Mouse (Mus musculus) cortical plate, adult 2 months (tissue): ENCODE measurements around the gene Higd1a. TPM values are rescaled to one million over a fixed set of nuclear protein-coding genes. Genes with fewer than 3 reads are reported as not detected.

Experiments used
- H3K27ac ChIP-seq: fragments of 200-500 bp; 2 replicates; pipeline ENCODE4 v1.5.1; 2012; ENCODE audit warnings: low read length, control low read depth, inconsistent platforms; ENCODE audit not compliant: insufficient read depth
- H3K4me1 ChIP-seq: fragments of 200-500 bp; 2 replicates; pipeline ENCODE4 v1.6.1; 2011; ENCODE audit warnings: low read length; ENCODE audit not compliant: control insufficient read depth, insufficient read depth
- H3K4me3 ChIP-seq: fragments of 200-500 bp; 2 replicates; pipeline ENCODE4 v1.5.1; 2011; ENCODE audit warnings: mild to moderate bottlenecking, low read length, control low read depth; ENCODE audit not compliant: insufficient read depth
- CTCF ChIP-seq: fragments of 200-500 bp; IDR thresholded peaks from 2 replicates; pipeline ENCODE4 v1.5.1; 2011; ENCODE audit warnings: mild to moderate bottlenecking, control low read depth, low read length; ENCODE audit not compliant: insufficient read depth; ENCODE audit errors: extremely low read depth
- POLR2A ChIP-seq: fragments of 200-500 bp; IDR thresholded peaks from 2 replicates; pipeline ENCODE4 v1.6.1; 2011; ENCODE audit warnings: mild to moderate bottlenecking, low read length, control low read depth; ENCODE audit not compliant: insufficient read depth; ENCODE audit errors: extremely low read depth
- polyA plus RNA-seq: library from polyadenylated mRNA; depleted of rRNA; stranded (reverse); fragments of >200 nt; gene quantifications from 2 replicates; pipeline ENCODE4 v1.2.3, GENCODE M21; 2012

Higd1a gene
- polyA plus RNA-seq, 1 experiment = 97.6 TPM

DNA sequence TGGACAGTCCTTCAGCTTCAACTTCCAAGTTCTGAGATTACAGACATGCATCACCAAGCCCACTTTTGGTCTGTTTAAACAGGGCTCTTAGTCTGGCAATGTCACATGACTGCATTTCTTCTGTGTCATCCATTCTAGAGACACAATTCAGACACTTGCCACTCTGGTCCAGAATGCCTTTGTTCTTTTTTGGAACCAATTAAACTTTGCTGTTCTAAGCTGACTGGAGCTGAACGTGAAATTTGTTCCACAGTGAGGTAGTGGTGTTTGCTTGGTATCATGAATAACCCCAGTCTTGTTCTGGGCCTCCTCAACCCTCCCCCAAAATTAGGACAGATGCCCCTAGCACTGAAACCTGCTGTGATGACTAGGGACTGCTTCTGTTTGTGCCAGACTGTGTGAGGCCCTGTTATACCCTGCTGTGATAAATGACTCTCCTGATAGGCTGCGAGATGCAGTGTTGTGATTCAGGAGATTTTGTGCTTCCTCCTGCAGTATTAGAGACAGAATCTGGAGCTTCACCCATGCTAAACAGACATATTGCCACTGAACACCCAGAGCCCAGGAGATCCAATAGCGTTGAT, 7.4 kb upstream of the Higd1a start:
- Histone ChIP-seq H3K4me3 (no peak overlapping the region), H3K4me1 (no peaks in the 10 kb centered on the region), H3K27ac (no peak overlapping the region)
- TF ChIP-seq POLR2A (no peak), CTCF (no peak)

DNA sequence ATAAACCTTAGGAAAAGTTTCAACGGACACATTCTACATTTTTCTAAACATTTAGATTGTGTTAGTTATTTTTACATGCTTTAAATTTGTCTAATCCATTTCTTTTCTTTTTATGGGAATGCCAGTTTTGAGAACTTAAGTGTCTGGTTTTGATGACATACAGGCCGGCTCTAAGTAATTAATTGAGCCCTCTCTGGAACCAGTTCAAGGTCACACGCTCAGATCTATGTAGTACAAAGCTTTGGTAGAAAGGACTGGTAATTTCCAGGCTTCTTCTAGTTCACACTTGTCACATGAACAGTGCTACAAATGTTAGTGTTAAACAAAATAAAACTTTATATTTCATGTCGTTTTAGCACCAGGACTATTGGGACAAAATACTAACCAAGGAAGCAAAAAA, 6.7 kb upstream of the Higd1a start:
- Histone ChIP-seq H3K4me3 (no peak overlapping the region), H3K27ac (no peak overlapping the region), H3K4me1 (no peaks in the 10 kb centered on the region)
- TF ChIP-seq CTCF (no peak), POLR2A (no peak)

DNA sequence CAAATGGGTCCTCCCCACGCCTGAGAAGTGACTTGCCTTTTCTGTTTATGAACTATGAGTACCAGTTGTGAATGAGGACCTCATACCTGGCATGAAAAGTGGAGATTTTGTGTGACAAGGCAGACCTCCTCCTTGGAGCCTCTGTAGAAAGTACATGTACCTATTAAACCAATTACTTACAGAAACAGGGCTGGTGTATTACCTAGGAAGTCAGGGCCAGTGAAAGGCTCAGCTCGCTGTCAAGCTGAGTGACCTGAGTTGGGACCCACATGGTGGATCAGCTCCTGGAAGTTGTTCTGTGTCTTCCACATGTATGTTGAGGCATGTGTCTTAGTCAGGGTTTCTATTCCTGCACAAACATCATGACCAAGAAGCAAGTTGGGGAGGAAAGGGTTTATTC, 2.8 kb upstream of the Higd1a start:
- TF ChIP-seq POLR2A (no peak), CTCF (no peak)
- no peak overlapping the region for H3K4me3 ChIP-seq
- H3K27ac ChIP-seq = no peak overlapping the region
- no peaks in the 10 kb centered on the region for H3K4me1 ChIP-seq

DNA sequence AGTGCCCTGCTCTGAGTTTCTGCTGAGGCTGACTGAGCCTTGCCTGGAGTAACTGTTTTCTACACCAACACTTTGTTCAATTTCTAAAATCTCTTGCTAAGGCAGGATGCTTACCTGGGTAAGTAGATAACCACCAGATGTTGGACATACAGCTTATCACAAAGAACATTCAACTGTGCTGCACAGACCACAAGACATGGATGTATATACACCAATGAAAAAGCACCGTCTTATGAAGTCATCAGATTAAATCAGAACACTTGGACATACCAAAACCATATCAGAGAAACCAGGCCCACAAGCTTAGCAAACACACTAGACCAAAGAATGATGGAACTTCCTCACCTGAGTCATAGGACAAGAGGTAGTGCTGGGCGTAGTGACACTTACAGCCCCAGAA, 1.2 kb upstream of the Higd1a start:
- TF ChIP-seq CTCF = no peak
- TF ChIP-seq POLR2A = no peak
- Histone ChIP-seq H3K4me3 (no peak overlapping the region), H3K4me1 (peaks cover 1% of the 10 kb centered on the region; the same call in 1 of the 2 replicates), H3K27ac (no peak overlapping the region)

DNA sequence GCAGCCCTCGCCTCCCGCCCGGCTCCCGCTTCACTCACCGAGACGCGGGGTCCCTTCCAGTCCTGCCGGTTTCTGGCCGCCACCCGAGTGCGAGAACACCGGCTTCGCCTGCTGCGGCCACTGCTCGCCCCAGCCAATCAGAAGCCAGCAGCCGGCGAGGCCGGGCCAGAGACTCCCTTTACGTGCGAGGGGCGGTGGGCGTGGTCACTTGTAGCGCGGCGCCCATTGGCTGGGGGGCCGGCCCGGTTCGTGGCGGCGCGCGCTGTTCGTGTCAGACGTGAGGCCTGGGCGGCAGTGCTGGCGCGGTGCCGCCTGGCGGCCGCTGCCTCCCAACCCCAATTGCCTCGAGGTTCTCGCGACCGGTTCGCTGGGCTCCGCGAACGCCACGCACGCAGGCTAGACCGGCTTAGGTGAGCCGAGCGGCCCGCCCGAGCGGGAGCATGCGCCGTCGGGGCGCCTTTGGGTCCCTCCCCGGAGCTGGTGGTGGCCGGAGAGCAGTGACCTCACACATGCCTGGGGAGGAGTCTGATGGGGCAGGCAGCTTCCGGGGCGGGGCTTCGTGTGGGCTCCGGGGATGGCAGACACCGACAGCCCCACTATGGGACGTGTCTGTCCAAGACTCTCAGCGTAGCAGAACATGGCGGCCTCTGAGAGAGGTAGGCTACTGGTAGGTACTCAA, 549 bp downstream of the Higd1a start:
- Histone ChIP-seq H3K4me1 (peaks cover 1% of the 10 kb centered on the region; the same call in 1 of the 2 replicates), H3K4me3 (peak overlapping the region; percentile 62), H3K27ac (peak overlapping the region; percentile 97)
- TF ChIP-seq POLR2A = peak; percentile 74
- TF ChIP-seq CTCF = no peak

DNA sequence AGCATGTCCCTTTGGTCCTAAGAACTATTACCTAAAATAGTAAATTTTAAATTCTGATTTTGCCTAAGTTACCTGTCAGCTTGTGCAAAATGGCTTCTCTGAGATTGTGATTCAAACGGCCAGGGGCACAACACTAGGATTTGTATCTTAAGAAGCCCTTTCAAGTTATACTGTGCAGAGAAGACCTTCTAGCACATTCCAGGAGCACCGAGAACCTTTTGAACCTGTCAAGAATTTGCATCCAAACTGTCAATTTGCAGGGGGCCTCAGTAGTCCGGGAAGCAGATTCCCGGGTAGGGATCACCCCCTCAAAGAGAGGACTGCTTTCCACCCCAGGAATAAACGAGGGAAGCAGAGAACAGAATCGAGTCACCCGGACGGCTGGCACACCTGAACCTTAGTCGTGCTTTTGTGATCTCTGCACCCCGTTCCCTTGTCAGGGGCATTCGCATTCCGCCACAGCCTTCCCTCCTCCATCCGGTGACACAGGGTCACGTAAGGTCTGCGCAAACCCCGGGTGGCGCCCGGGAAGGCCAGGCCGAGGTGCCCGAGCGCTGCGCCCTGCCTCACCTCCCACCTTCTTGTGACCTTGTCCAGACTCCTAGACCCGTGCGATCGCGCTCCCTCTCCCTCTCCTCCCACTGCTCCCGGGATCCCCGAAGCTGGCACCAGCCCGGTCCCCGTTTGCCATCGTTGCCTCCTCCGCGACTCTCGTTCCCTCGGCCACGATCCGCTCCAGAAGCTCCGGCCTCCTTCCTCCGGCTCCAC, 1.3 kb downstream of the Higd1a start:
- TF ChIP-seq CTCF = no peak
- TF ChIP-seq POLR2A = no peak
- Histone ChIP-seq H3K4me3 (peak overlapping the region; percentile 62), H3K27ac (peak overlapping the region; percentile 72), H3K4me1 (peaks cover 1% of the 10 kb centered on the region; the same call in 1 of the 2 replicates)

DNA sequence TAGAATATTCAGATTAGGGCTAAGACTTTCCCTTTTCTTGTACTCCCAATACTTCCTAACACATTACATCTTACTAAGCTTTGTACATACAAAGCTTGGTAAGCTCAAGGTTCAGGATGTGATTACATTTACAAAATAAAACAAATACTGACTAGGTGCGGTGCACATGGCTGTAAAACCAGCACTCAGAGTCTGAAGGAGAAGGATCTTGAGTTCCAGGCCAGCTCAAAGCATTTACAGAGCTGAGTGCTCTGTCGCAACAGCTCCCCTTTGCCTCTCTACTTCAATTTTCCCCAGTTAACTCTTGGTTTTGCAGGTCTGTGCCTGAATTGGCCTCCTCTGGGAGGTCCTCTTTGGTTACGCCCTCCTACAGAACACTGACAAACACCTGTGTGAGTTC, 3.9 kb downstream of the Higd1a start:
- TF ChIP-seq CTCF (no peak), POLR2A (no peak)

DNA sequence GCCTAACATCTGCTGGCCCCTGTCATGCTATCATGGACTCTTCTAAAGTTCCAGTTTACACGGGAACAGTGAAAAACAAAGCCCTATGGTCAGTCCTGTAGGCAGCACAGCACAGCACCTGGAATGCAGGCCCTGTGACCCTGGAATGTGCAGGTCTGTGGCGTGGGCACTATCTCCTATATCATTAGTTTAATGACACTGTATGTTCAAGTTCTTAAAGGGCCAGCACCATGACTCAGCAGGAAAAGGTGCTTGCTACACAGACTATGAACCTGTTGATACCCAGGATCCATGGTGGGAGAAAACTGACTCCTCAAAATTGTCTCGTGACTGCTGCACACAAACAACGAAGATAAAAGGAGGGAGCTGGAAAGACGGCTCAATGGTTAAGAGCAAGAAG, 10.3 kb downstream of the Higd1a start:
- H3K4me1 ChIP-seq = no peaks in the 10 kb centered on the region
- no peak overlapping the region for H3K27ac ChIP-seq
- no peak overlapping the region for H3K4me3 ChIP-seq
- TF ChIP-seq CTCF = no peak
- TF ChIP-seq POLR2A = no peak

More for the DNA sequence above, 3.9 kb downstream of the Higd1a start:
- peaks cover 1% of the 10 kb centered on the region; the same call in 1 of the 2 replicates for H3K4me1 ChIP-seq
- no peak overlapping the region for H3K4me3 ChIP-seq
- no peak overlapping the region for H3K27ac ChIP-seq

DNA sequence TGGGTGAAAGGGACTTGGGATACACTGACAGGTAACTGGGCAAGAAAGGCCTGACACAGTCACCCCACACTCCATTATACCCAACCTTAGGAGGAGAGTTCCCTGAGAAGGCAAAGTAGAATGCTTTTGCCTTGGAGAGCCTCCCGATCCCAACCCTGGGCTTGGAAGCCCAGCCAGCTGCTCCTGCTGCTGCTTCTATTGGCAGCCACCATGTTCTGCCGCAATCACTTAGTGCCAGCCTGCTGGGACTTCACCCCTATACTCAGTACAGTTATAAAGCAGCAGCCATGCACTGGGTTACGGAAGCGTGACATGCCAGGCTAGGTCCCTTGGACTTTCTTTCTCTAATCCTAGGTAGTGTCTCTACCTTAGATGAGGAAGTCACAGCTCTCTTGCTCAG, 11.0 kb downstream of the Higd1a start:
- Histone ChIP-seq H3K4me1 (no peaks in the 10 kb centered on the region), H3K4me3 (no peak overlapping the region), H3K27ac (no peak overlapping the region)
- TF ChIP-seq CTCF (no peak), POLR2A (no peak)

DNA sequence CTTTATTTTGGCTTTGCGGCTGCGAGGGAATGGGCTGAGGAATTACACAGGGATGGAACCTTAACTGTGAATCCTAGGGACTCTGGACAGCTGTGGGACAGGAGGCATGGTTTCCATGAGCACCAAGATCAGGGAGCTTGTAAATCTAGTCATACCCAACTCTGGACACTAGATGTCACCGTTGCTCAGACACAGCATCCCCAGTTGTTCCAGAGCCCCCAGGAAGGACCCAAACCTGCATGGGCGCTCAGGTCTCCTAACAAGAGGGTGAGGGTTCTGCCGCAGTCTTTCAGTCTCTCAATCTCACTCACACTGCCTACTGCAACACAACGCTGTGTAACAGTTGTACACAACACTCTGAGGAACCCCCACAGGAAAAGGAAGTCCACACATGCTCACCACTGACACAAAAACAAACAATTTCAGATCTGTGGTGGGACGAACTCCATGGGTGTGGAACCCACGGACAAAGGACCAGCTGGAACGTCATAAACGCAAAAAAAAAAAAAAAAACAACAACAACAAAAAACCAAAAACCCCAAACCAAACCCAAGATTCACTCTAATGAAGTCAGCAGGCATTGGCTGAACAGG, 11.5 kb downstream of the Higd1a start:
- H3K27ac ChIP-seq = no peak overlapping the region
- no peak for TF ChIP-seq POLR2A
- TF ChIP-seq CTCF = peak; percentile 74
- H3K4me1 ChIP-seq = no peaks in the 10 kb centered on the region
- no peak overlapping the region for H3K4me3 ChIP-seq
